Mouse (Mus musculus) liver, embryonic 15.5 days (tissue): ENCODE results near the gene Prkx. TPM values are rescaled to one million over a fixed set of nuclear protein-coding genes. Genes with fewer than 3 reads are reported as not detected.

Experiments used
- ATAC-seq: fragments of 200-750 bp; cut with Nextera tagmentation; 2 replicates; pipeline ENCODE4 v1.8.0; 2017; ENCODE audit warnings: moderate number of reproducible peaks, mild to moderate bottlenecking, moderate library complexity; ENCODE audit not compliant: insufficient read depth
- H3K27ac ChIP-seq: fragments of 300-500 bp; sonication (generic); replicated peaks from 2 replicates; pipeline ENCODE4 v1.5.1; 2015; ENCODE audit warnings: mild to moderate bottlenecking, inconsistent platforms
- H3K27me3 ChIP-seq: fragments of 300-500 bp; sonication (generic); 2 replicates; pipeline ENCODE4 v1.6.1; 2015; ENCODE audit warnings: mild to moderate bottlenecking, inconsistent platforms
- H3K36me3 ChIP-seq: fragments of 300-500 bp; sonication (generic); replicated peaks from 2 replicates; pipeline ENCODE4 v1.6.1; 2015; ENCODE audit warnings: moderate library complexity, mild to moderate bottlenecking, inconsistent platforms
- H3K4me1 ChIP-seq: fragments of 300-500 bp; sonication (generic); replicated peaks from 2 replicates; pipeline ENCODE4 v1.6.1; 2015; ENCODE audit warnings: inconsistent platforms
- H3K4me2 ChIP-seq: fragments of 300-500 bp; sonication (generic); 2 replicates; pipeline ENCODE4 v1.6.1; 2015; ENCODE audit warnings: moderate library complexity, mild to moderate bottlenecking, inconsistent platforms
- H3K4me3 ChIP-seq: fragments of 300-500 bp; sonication (generic); replicated peaks from 2 replicates; pipeline ENCODE4 v1.5.1; 2015; ENCODE audit warnings: mild to moderate bottlenecking, inconsistent platforms
- H3K9ac ChIP-seq: fragments of 300-500 bp; sonication (generic); 2 replicates; pipeline ENCODE4 v1.6.1; 2015; ENCODE audit warnings: moderate library complexity, mild to moderate bottlenecking, inconsistent platforms
- H3K9me3 ChIP-seq: fragments of 300-500 bp; sonication (generic); replicated peaks from 2 replicates; pipeline ENCODE4 v1.6.1; 2016; ENCODE audit warnings: inconsistent platforms
- WGBS: fragments of 180-500 bp; shearing (Covaris S2); methylation state at CpG from one replicate; pipeline ENCODE4 v1.1.7; 2015; ENCODE audit warnings: mixed read lengths; ENCODE audit not compliant: insufficient replicate concordance; 5-methylcytosine and 5-hydroxymethylcytosine counted together
- polyA plus RNA-seq: library from polyadenylated mRNA; unstranded; fragments of >200 nt; fragmentation: Nextera tagmentation; extraction: Ambion mirVana; gene quantifications from 2 replicates; pipeline ENCODE4 v1.2.1, GENCODE M21; 2015

Prkx gene
- polyA plus RNA-seq, 1 experiment from 2014 or later = 1.8 TPM

GRCm38 (mm10) chrX:77788675-77789074, 7.4 kb downstream of the Prkx start:
- Histone ChIP-seq H3K36me3 (no peaks in the 10 kb centered on the region), H3K4me2 (no peak overlapping the region), H3K4me3 (no peak overlapping the region), H3K4me1 (no peaks in the 10 kb centered on the region), H3K27ac (no peak overlapping the region), H3K27me3 (no peaks in the 10 kb centered on the region), H3K9ac (no peak overlapping the region), H3K9me3 (no peaks in the 10 kb centered on the region)
- 65% methylated on average over 3 of the region's 3 CpGs for WGBS
- no peak for ATAC-seq

DNA sequence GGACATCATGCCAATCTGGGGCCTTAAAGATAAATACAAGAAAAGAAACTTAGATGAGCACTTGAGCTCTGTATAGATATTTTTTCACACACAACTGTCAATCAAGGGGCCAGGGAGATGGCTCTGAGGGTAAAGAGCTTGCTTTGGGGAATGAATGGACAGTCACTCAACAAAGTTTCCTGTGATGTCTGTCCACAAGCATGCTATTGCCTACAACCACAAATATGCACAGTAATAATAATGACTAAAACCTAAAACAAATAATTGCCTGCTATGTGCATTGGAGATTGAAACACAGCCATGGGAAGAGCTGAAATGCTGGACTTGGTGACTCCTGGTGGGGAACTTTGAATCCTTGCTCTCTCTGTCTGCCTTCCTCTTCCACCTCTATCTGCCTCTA, 9.7 kb downstream of the Prkx start:
- Histone ChIP-seq H3K4me3 (no peak overlapping the region), H3K4me2 (no peak overlapping the region), H3K9ac (no peak overlapping the region), H3K36me3 (no peaks in the 10 kb centered on the region), H3K27me3 (no peaks in the 10 kb centered on the region), H3K4me1 (no peaks in the 10 kb centered on the region), H3K9me3 (no peaks in the 10 kb centered on the region), H3K27ac (no peak overlapping the region)
- ATAC-seq = no peak

DNA sequence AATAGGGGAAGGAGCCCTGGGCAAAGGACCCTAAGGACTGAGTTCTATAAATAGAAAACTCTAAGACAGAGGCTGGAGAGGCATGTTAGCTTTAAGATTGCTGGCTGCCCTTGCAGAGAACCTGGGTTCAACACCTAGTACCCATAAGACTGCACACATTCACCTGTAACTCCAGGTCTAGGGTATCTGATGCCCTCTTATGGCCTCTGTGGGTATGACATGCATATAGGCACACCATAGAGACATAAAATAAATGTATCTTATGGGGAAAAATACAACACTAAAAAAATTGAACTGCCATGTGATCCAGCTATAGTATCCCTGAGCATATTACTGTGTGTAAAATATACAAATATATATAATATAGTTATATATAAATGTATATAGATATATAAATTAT, 18.3 kb downstream of the Prkx start:
- H3K27me3 ChIP-seq = no peaks in the 10 kb centered on the region
- no peak overlapping the region for H3K4me2 ChIP-seq
- H3K27ac ChIP-seq = no peak overlapping the region
- no peak for ATAC-seq
- H3K4me1 ChIP-seq = no peaks in the 10 kb centered on the region
- no peak overlapping the region for H3K4me3 ChIP-seq
- no peaks in the 10 kb centered on the region for H3K9me3 ChIP-seq
- no peak overlapping the region for H3K9ac ChIP-seq
- H3K36me3 ChIP-seq = no peaks in the 10 kb centered on the region

- Histone ChIP-seq H3K9ac (no peak overlapping the region), H3K9me3 (no peaks in the 10 kb centered on the region), H3K36me3 (no peaks in the 10 kb centered on the region), H3K4me1 (no peaks in the 10 kb centered on the region), H3K4me3 (no peak overlapping the region), H3K27ac (no peak overlapping the region), H3K27me3 (no peaks in the 10 kb centered on the region), H3K4me2 (no peak overlapping the region)
- no peak for ATAC-seq
- 71% methylated on average over 3 of the region's 3 CpGs for WGBS
These were observed 30.9 kb downstream of the Prkx start for GRCm38 (mm10) chrX:77765153-77765552.

DNA sequence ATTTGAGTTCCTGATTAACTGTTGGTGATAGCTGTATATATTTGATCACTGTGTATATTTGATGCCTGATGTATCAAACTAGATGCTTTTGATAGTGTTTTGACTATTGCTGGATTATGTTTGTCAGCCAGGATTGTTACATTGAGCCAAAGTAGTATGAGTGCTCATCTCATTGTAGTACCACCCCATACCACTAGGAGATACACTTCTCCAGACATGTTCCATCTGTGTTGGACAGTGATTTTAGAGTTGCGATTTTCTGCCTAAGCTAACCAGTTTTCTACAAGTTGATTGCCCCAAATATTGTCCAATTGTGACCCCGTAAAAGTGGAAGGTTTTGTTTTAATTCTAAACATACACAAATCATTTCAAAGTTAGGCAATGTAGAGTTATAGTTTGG, 51.8 kb downstream of the Prkx start:
- 54% methylated on average over 2 of the region's 2 CpGs for WGBS
- Histone ChIP-seq H3K4me1 (no peaks in the 10 kb centered on the region), H3K27me3 (no peaks in the 10 kb centered on the region), H3K9ac (no peak overlapping the region), H3K9me3 (no peaks in the 10 kb centered on the region), H3K4me3 (no peak overlapping the region), H3K36me3 (no peaks in the 10 kb centered on the region), H3K27ac (no peak overlapping the region), H3K4me2 (no peak overlapping the region)
- no peak for ATAC-seq

- Histone ChIP-seq H3K36me3 (no peaks in the 10 kb centered on the region), H3K9ac (no peak overlapping the region), H3K27ac (no peak overlapping the region), H3K4me1 (no peaks in the 10 kb centered on the region), H3K4me3 (no peak overlapping the region), H3K4me2 (no peak overlapping the region), H3K9me3 (no peaks in the 10 kb centered on the region), H3K27me3 (no peaks in the 10 kb centered on the region)
- no peak for ATAC-seq
- WGBS = 10% methylated on average over 1 of the region's 1 CpGs
These were observed 54.7 kb downstream of the Prkx start for GRCm38 (mm10) chrX:77741383-77741782.

DNA sequence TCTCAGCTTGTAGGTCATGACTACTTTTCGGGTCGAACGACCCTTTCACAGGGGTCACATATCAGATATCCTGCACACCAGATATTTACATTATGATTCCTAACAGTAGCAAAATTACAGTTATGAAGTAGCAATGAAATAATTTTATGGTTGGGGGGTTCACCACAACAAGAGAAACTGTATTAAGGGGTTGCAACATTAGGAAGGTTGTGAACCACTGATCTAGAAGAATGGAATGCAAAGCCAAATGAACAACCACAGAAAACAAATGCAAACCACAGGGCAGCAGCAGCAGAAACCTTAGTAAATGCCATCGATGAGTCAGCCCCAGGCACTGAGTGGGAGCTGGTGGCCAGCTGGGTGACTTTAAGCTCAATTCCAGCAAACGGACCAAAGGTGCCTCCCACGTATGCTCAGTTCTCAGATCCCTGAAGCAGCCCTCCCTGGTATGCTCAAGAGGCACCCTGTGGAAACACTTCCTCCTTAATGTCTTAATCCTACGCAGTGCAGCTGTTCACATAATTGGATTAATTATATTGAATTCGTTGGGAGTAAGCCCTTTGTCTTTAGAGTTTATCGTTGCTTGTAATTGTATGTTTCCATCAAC, 62.0 kb downstream of the Prkx start:
- Histone ChIP-seq H3K4me2 (no peak overlapping the region), H3K36me3 (no peaks in the 10 kb centered on the region)
- 64% methylated on average over 9 of the region's 9 CpGs for WGBS

DNA sequence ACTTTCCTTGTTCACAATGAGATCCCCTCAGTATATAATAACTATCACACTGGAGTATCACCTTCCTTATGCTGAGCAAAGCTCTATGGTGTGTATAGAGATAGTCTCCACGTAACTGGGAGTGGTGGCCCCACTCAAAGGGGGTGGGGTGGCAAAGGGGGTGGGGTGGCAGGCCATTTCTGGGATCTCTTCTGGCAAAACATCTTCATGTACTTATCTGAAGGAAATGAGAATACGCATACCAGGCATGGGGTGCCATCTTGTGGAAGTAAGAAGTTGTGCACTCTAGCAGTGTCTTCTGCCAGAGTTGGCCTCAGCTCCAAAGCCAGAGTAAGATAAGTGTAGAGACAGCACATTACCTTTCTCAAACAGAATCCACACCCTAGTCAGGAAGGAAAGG, 75.8 kb downstream of the Prkx start:
- no peaks in the 10 kb centered on the region for H3K27me3 ChIP-seq
- no peak for ATAC-seq
- no peak overlapping the region for H3K4me2 ChIP-seq
- no peak overlapping the region for H3K9ac ChIP-seq
- no peak overlapping the region for H3K27ac ChIP-seq
- no peaks in the 10 kb centered on the region for H3K9me3 ChIP-seq
- H3K36me3 ChIP-seq = no peaks in the 10 kb centered on the region
- WGBS = 21% methylated on average over 2 of the region's 2 CpGs
- no peak overlapping the region for H3K4me3 ChIP-seq
- no peaks in the 10 kb centered on the region for H3K4me1 ChIP-seq

More for the DNA sequence above, 62.0 kb downstream of the Prkx start:
- no peak for ATAC-seq
- Histone ChIP-seq H3K27me3 (no peaks in the 10 kb centered on the region), H3K27ac (no peak overlapping the region), H3K9ac (no peak overlapping the region), H3K9me3 (no peaks in the 10 kb centered on the region), H3K4me1 (no peaks in the 10 kb centered on the region), H3K4me3 (no peak overlapping the region)

Other genes starting within 250 kb of the Prkx start
- gene Pbsn, start 57.3 kb upstream of the Prkx start, polyA plus RNA-seq = not detected in 2 replicates
- not detected in 2 replicates for gene Gm14744, start 68.5 kb upstream of the Prkx start, polyA plus RNA-seq
- gene 5430402E10Rik, start 128.8 kb upstream of the Prkx start, polyA plus RNA-seq = not detected in 2 replicates